Mouse (Mus musculus) embryo, embryonic 10 days (tissue): ENCODE data around the gene A430033K04Rik.

ENCODE experiments used
- DNase-seq: peaks from one replicate; pipeline ENCODE4 v3.0.0-alpha.2; 2015; ENCODE audit warnings: low spot score

The A430033K04Rik gene

DNA sequence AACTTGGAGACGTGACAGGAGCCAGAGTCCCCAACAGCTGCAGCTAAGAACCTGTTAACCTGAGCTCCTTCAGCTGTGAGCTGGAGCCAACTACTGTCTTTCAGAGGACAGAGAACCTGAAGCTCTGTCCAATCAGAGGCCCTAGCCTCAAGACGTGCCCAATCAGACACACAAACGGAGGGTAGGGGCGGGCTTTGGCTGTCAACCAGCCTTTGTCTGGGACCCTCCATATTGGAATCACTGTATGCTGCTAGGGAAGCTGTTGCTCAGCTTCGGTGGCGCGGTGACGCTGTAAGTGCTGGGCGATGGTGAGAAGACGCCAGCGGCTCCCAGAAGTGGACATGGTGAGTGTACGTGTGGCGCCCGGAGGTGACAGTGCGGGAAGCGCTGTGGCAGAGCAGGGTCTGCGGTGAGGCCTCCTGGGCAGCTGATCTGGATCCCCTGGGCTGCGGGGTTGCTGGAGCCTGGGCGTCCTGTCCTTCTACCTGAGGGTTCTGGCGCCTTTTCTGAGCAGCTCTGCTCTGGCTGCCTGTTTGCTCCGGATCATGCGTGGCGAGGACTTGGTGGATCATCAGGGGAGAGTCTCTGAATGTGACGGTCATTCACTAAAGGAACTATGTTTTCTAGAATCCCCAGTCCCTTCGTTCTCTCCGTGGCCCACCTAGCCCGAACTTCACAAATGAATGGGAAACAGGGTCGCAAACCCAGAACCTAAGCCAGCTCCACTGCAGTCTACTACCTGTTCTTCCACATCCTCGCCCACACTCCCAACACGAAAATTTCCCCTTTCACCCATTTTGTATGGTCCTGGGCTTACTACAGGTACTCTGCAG is at the start of gene A430033K04Rik:
A430033K04Rik (plus strand) TSS at position 215 of the 833 bp plus-strand sequence.
- peak; percentile 95 for DNase-seq

DNA sequence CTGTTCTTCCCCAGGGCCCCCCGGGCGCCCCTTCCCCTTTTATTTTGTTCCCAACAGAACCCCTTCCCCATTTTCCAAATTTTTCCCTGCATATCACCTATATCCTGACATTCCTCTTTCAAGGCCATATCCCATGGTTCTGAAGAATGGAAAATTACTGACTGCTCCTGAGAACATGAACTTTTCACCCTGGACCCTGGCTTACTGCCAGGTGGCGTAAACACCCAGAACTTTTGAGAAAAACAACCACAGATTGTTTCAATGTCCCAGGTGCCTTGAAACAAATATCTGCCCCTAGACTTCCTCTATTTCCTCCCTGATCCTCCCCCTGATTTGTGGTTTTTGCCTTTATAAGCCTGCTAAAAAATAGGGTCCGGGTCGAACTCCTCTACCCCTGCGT is 35.3 kb upstream of the A430033K04Rik start:
- DNase-seq = no peak

GRCm38 (mm10) chr5:138618353-138618752 is 4.3 kb upstream of the A430033K04Rik start:
- DNase-seq = no peak

DNA sequence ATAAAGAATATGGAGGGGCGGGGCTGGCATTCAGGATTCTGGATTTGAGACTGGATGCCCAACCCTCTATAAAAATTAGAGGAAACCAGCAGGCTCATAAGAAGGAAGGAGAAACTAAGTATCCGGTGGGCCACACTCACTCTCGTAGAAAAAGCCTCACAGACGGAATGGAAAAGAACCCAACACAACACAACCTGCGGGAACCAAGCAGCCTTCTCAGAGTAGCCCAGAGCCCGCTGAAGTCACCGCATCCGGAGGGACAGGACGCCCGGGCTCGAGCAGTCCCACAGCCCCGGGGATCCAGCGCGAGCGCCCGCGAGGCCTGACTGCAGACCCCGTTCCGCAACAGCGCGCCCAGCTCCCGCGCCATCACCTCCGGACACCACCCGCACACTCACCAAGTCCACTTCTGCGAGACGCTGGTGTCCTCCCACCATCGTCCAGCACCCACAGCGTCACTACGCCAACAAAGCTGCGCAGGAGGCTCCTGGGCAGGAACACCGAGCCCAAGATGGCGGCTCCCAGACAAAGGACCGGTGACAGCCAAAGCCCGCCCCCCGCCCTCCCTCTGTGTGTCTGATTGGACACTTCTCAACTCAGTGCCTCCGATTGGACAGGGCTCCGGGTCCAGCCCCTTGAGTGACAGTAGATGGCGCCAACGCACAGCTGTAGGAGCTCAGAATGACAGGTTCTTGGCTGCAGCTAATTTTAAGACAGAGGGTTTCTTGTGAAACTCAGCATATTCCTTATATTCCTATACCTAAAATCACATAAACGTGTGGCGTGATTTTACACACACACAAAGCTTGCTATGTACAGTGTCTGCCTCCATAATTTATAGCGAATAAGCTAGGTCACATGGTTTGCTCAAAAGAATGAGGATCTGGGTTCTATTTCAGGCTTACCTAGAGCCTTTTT is 3.2 kb upstream of the A430033K04Rik start, which contains the start of gene Zfp68:
Zfp68 (minus strand) TSS at position 551 of the 918 bp plus-strand sequence.
- DNase-seq = peak; percentile 96

DNA sequence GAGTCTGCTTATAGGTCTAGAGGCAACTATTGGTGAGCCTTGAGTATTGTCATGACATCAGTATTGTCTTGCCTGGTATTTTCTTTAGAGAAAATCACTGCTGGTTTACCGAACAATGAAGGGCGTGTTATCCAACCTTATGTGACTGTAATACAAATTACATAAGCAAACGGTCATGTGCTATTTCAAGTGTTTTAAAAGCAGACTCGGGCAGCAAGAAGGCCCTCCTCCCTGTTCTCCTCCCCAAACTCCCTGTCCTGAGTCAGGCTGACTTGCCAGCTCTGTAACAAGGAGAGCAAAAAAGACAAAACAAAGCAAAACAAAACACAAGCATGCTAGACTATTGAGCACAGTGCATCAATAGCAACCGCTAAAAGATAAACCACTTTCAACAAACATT is 1.8 kb upstream of the A430033K04Rik start:
- DNase-seq = no peak

DNA sequence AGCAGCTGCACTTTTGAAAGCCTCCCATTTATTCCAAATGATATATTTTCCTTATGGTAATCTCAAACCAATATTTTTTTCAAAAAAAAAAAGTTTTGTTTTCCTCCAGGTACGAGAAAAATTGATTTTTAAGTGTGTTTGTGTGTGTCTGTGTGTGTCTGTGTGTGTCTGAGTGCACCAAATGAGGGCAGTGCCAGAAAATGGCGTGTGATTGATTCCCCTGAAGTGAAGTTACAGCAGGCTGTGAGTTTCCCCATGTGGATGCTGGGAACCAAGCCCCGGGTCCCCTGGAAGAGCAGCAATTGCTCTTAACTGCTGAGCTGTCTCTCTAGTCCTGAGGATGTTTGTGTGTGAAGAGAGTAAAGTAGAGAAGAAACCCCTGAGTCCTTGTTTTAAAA is 818 bp downstream of the A430033K04Rik start:
- peak; percentile 11 for DNase-seq

DNA sequence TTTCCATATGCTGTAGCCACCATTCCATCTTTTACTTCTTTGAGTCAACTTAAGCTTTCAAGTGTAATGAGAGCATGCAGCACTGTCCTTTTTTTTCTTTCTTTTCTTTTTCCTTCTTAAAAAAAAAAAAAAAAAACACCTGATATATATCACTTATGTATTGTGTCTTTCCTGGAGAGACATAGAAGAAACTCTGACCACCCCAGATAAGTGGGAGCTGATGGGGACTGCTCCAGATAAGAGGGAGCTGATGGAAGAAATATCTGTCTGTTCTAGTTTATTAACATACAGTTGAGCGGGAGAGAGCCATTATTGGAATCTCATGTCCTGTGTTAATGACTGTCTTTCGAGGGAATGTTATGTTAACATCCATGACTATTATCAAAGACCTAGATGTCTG is 13.8 kb downstream of the A430033K04Rik start:
- DNase-seq = no peak

DNA sequence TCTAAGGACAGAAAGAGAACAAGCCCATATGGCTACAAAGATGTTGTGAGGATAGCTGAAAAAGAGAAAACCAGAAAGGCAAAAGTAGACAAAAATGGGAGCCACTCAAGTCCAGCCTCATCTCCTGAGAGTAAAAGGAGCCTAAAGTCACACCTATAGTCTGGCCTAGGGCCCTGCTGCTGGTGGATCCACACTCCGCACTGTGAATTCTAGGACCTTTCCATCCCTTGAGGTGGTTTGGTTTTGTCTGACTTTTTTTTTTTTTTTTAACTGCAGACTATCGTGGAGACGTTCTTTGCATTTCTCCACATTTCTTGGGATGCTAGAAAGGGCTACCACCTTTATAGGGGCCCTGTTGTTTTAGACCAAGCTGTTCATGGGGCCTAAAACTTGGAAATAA is 18.4 kb downstream of the A430033K04Rik start:
- no peak for DNase-seq

- no peak for DNase-seq
Observed at GRCm38 (mm10) chr5:138641761-138642160, 19.1 kb downstream of the A430033K04Rik start.

GRCm38 (mm10) chr5:138652911-138653310 is 30.3 kb downstream of the A430033K04Rik start:
- DNase-seq = no peak

DNA sequence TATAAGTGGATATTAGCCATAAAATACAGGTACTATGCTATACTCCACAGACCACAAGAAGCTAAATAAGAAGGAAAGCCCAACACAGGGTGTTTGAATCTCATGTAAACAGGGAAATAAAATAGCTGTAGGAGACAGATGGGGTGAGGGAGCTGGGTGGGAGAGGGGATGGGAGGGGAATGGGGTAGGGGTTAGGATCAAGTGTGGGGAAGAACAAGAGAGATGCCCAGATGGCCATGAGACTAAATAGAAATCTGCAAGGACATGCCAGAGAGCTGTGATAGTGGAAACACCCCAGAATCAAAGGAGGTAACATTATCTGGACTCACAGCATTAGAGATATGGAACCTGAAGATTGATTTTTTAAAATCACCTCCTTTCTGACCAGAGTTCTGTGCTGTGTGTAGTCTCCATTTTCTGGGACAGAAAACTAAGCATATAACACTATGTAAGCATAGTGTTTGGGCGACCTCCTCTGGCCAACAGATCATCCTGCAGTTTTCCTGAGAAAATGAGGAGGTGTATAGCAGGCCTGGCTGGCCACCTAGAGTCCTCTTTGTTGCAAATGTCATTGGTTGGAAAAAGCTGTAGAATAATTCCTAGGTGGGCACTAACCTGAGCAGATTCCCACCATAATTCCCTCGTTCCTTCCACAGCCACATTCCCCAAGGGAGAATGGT is 34.0 kb downstream of the A430033K04Rik start:
- peak; percentile 78 for DNase-seq

DNA sequence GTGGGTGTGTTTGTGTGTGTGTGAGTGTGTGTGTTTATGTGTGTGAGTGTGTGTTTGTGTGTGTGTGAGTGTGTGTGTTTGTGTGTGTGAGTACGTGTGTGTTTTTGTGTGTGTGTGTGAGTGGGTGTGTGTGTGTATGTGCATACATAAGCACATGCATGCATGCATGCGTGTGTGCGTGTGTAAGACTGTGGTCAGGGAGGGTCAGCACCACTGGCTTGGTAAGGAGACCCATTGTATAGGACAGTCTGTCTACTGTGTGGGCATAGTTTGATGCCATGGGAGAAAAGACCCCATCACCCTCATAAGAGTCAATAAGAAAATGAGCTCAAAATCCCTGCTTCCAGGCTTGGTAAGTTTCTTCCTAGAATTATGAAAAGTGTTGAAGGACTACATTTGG is 34.7 kb downstream of the A430033K04Rik start:
- DNase-seq = no peak

GRCm38 (mm10) chr5:138657854-138658253 is 35.2 kb downstream of the A430033K04Rik start:
- DNase-seq = peak; percentile 69

DNA sequence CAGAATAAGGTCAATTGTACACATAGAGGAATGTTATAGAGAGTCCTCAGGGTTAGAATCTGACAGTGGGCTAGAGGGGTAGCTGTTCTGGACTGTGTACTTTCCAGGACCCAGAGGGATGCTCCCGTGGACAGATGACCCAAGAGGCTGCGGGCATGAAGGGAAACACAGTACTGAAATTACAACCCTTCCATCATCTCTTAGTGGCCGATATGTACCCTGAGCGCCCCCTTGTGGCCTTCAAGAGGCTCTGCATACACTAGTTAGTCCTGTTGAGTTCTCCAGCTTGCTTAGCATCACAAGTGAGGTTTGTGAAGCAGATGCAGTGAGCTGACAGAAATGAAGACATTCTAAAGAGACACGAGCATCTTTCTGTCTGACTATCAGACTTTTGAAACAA is 36.3 kb downstream of the A430033K04Rik start:
- peak; percentile 77 for DNase-seq

GRCm38 (mm10) chr5:138683023-138683766 is 60.5 kb downstream of the A430033K04Rik start:
- DNase-seq = no peak

- DNase-seq = no peak
Observed at GRCm38 (mm10) chr5:138683821-138684220, 61.2 kb downstream of the A430033K04Rik start.

- DNase-seq = no peak
Observed at GRCm38 (mm10) chr5:138687453-138687852, 64.8 kb downstream of the A430033K04Rik start.

- DNase-seq = no peak
Observed at GRCm38 (mm10) chr5:138689254-138689653, 66.6 kb downstream of the A430033K04Rik start.

GRCm38 (mm10) chr5:138692936-138693570 is 70.4 kb downstream of the A430033K04Rik start:
- DNase-seq = no peak

DNA sequence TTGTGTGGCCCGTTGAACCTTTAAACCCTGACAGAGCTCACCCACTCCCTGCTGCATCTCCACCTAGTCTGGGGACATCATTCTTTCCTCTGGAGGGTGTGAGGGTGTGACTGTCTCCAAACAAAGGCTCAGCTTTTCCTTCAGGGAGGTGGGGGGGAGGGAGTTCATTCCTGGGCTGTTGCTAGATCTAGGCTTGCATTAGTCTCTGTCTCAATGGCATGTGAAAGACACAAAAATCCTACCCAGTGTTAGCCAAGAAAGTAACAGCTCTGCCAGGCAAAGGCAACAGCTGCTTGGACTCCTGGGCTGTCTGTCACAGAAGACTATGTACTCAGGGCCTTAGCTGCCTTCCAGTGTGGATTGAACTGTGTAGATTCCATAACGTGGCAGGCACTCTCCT is 71.4 kb downstream of the A430033K04Rik start:
- DNase-seq = no peak
